Mouse (Mus musculus): ENCODE measurements around the gene Diexf. TPM values are rescaled to one million over a fixed set of nuclear protein-coding genes. Genes with fewer than 3 reads are reported as not detected.

Gene Diexf
- polyA plus RNA-seq, 2 experiments = 2.7 to 8.5 TPM

DNA sequence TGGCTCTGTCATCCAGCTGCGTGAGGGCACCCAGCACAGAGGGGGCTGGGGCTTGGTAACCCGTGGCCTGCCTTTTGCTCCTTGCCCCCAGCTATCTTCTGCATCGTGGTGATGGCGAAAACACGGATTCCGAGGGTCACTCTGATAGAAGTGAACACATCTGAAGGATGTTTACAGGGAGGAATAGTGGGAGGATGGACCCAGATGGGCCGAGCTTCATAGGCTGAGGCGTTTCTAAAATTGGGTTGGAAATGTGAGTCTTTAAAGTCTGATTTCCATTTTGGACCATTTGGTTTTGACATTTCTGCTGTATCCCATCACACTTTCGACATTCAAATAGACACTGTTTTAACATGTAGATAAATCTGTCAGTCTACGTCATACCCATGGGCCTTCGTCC, 39.2 kb downstream of the Diexf start:
- DNase-seq (ENCODE audit: low read depth in 3 of 3, low spot score in 3 of 3) (no peak), ATAC-seq (ENCODE audit: insufficient read depth) (no peak)
- no peaks in the 10 kb centered on the region for H3K27me3 ChIP-seq (ENCODE audit: control insufficient read depth, insufficient read depth, low read length)
- no peaks in the 10 kb centered on the region for H3K36me3 ChIP-seq (replicated peaks; ENCODE audit: control insufficient read depth, insufficient read depth, low read depth)
- H3K9ac ChIP-seq (replicated peaks) = no peak overlapping the region
- H3K27ac ChIP-seq = no peak overlapping the region
- H3K4me2 ChIP-seq (ENCODE audit: low read depth) = no peak overlapping the region
- no peaks in the 10 kb centered on the region for H3K4me1 ChIP-seq (replicated peaks; ENCODE audit: control insufficient read depth in 2 of 2, insufficient read depth in 2 of 2, low read length in 1 of 2)
- H3K9me3 ChIP-seq (ENCODE audit: control insufficient read depth, low read length) = no peaks in the 10 kb centered on the region
- TF ChIP-seq CTCF (IDR thresholded peaks at IDR 0.05; ENCODE audit: low read depth) (no peak), EP300 (IDR thresholded peaks at IDR 0.05; ENCODE audit: low read depth) (no peak)
- H3K4me3 ChIP-seq (ENCODE audit: insufficient read depth in 1 of 2, low read depth in 2 of 2, low read length in 2 of 2) = no peak overlapping the region
- WGBS (ENCODE audit: insufficient replicate concordance) = 68% methylated on average over 11 of the region's 11 CpGs

DNA sequence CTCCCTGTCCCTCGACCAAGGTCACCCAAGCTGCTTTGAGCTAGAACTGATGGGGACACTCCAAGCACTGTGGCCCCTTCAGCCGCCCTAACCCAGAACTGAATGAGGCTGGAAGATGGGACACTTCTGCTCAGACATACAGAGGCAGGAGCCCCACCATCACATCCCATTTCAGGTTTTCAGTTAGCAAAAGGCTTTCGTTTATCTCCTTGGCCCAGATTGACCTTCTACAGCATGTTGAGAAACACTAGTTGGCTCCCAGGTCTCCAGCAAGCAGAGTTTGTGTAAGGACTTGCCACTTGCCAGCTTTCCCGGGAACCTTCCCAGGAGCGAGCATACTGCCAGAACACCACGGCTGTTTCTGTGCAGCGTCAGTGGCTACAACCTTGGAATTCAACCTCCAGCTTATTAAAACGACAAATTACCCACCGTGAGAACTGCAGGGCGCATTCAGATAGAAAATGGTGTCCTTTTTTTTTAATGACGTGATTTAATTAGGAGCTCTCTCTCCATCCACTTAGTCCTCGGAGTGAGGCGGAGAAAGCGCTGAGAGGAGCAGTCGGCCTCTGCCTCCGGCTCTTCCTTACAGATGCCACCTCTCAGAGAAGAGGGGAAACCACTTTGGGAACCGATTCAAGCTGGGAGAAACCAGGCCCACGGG, 39.7 kb downstream of the Diexf start:
- TF ChIP-seq CTCF (IDR thresholded peaks at IDR 0.05; ENCODE audit: low read depth) = no peak
- no peak for TF ChIP-seq EP300 (IDR thresholded peaks at IDR 0.05; ENCODE audit: low read depth)
- no peak for DNase-seq (ENCODE audit: low read depth in 3 of 3, low spot score in 3 of 3)
- no peaks in the 10 kb centered on the region for H3K27me3 ChIP-seq (ENCODE audit: control insufficient read depth, insufficient read depth, low read length)

DNA sequence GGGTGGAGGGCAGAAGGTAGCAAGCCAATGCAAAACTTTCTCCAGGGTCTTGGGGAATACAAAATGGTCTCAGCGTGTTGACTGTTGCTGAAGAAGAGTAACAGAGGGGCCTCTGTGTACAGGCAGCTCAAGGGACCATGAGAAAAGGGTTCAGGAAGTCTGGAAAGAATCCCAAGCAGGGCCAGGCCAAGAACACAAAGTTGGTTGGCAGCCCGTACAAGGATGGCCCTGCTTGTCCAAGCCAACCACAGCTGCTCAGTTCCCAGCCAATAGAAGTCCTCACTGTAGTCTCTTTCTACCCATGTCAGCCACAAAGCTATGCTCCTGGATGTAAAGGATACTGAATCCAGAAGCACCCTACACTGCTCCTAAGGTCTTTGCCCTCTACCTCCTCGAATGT, 40.4 kb downstream of the Diexf start:
- Histone ChIP-seq H3K27ac (no peak overlapping the region), H3K4me1 (replicated peaks; ENCODE audit: control insufficient read depth in 2 of 2, insufficient read depth in 2 of 2, low read length in 1 of 2) (no peaks in the 10 kb centered on the region), H3K4me3 (ENCODE audit: insufficient read depth in 1 of 2, low read depth in 2 of 2, low read length in 2 of 2) (no peak overlapping the region), H3K9ac (replicated peaks) (no peak overlapping the region), H3K27me3 (ENCODE audit: control insufficient read depth, insufficient read depth, low read length) (no peaks in the 10 kb centered on the region), H3K4me2 (ENCODE audit: low read depth) (no peak overlapping the region), H3K9me3 (ENCODE audit: control insufficient read depth, low read length) (no peaks in the 10 kb centered on the region), H3K36me3 (replicated peaks; ENCODE audit: control insufficient read depth, insufficient read depth, low read depth) (no peaks in the 10 kb centered on the region)
- DNase-seq (ENCODE audit: low read depth in 3 of 3, low spot score in 3 of 3) = no peak
- WGBS (ENCODE audit: insufficient replicate concordance) = 57% methylated on average over 3 of the region's 3 CpGs
- TF ChIP-seq CTCF (IDR thresholded peaks at IDR 0.05; ENCODE audit: low read depth) (no peak), EP300 (IDR thresholded peaks at IDR 0.05; ENCODE audit: low read depth) (no peak)
- ATAC-seq (ENCODE audit: insufficient read depth) = no peak

More for the DNA sequence above, 39.7 kb downstream of the Diexf start:
- no peak overlapping the region for H3K4me3 ChIP-seq (ENCODE audit: insufficient read depth in 1 of 2, low read depth in 2 of 2, low read length in 2 of 2)
- H3K36me3 ChIP-seq (replicated peaks; ENCODE audit: control insufficient read depth, insufficient read depth, low read depth) = no peaks in the 10 kb centered on the region
- no peaks in the 10 kb centered on the region for H3K9me3 ChIP-seq (ENCODE audit: control insufficient read depth, low read length)
- ATAC-seq (ENCODE audit: insufficient read depth) = no peak
- WGBS (ENCODE audit: insufficient replicate concordance) = 72% methylated on average over 18 of the region's 18 CpGs
- no peak overlapping the region for H3K4me2 ChIP-seq (ENCODE audit: low read depth)
- no peak overlapping the region for H3K27ac ChIP-seq
- no peaks in the 10 kb centered on the region for H3K4me1 ChIP-seq (replicated peaks; ENCODE audit: control insufficient read depth in 2 of 2, insufficient read depth in 2 of 2, low read length in 1 of 2)
- H3K9ac ChIP-seq (replicated peaks) = no peak overlapping the region

DNA sequence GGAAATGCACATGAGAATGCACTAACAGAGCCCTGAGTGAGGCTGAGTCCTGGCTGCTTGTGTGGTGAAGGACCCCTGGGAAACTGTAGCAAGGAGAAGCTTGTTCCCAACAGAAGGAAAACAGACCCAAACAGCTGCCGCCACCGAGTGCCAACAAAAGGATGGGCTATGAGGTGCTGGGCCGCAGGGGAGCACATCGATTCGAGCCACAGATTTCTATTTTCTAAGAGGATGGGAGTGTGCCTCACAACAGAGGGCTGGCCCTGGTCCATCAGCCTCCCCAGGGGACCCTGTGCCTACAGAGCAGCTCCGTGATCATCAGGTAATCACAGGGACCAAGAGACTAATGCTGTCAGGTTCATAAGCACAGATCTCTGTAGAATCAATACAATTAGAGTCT, 40.9 kb downstream of the Diexf start:
- DNase-seq (ENCODE audit: low read depth in 3 of 3, low spot score in 3 of 3) (no peak), ATAC-seq (ENCODE audit: insufficient read depth) (no peak)
- H3K4me1 ChIP-seq (replicated peaks; ENCODE audit: control insufficient read depth in 2 of 2, insufficient read depth in 2 of 2, low read length in 1 of 2) = no peaks in the 10 kb centered on the region
- H3K9me3 ChIP-seq (ENCODE audit: control insufficient read depth, low read length) = no peaks in the 10 kb centered on the region
- H3K27me3 ChIP-seq (ENCODE audit: control insufficient read depth, insufficient read depth, low read length) = no peaks in the 10 kb centered on the region
- H3K36me3 ChIP-seq (replicated peaks; ENCODE audit: control insufficient read depth, insufficient read depth, low read depth) = no peaks in the 10 kb centered on the region
- TF ChIP-seq CTCF (IDR thresholded peaks at IDR 0.05; ENCODE audit: low read depth) (no peak), EP300 (IDR thresholded peaks at IDR 0.05; ENCODE audit: low read depth) (no peak)
- no peak overlapping the region for H3K9ac ChIP-seq (replicated peaks)
- no peak overlapping the region for H3K27ac ChIP-seq
- WGBS (ENCODE audit: insufficient replicate concordance) = 66% methylated on average over 6 of the region's 6 CpGs
- no peak overlapping the region for H3K4me2 ChIP-seq (ENCODE audit: low read depth)
- H3K4me3 ChIP-seq (ENCODE audit: insufficient read depth in 1 of 2, low read depth in 2 of 2, low read length in 2 of 2) = no peak overlapping the region

DNA sequence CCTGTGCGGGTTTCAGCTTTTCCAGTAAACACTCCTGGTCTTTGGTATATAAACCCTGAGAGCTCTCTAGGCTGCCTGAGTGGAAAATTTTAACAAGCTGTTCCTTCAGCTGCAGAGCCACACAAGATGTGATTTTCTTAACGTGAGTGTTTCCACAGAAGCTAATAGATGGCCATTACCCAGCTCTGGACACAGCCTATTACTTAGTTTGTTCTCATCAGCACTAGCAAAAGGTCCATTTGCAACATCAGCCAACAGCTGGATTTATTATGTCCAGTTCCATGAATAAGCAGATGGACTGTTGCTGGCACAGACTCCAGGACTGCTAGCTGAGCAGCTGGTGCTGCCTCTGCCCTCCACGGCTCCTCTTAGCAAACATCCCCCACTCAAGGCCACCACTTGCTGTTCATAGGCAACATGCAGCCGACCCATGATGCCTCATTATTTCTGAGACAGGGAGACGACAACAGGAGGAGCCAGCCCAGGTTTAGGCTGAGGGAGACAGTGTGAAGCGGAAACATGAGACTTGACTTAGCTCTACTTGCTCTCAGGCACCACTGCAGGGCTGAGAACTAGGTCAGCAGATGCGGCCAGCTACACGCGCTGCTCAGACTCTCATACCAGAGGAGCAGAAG, 43.1 kb downstream of the Diexf start:
- Histone ChIP-seq H3K4me3 (ENCODE audit: insufficient read depth in 1 of 2, low read depth in 2 of 2, low read length in 2 of 2) (no peak overlapping the region), H3K36me3 (replicated peaks; ENCODE audit: control insufficient read depth, insufficient read depth, low read depth) (no peaks in the 10 kb centered on the region), H3K27me3 (ENCODE audit: control insufficient read depth, insufficient read depth, low read length) (no peaks in the 10 kb centered on the region), H3K9ac (replicated peaks) (no peak overlapping the region), H3K4me1 (replicated peaks; ENCODE audit: control insufficient read depth in 2 of 2, insufficient read depth in 2 of 2, low read length in 1 of 2) (no peaks in the 10 kb centered on the region), H3K4me2 (ENCODE audit: low read depth) (no peak overlapping the region), H3K9me3 (ENCODE audit: control insufficient read depth, low read length) (no peaks in the 10 kb centered on the region), H3K27ac (no peak overlapping the region)
- no peak for TF ChIP-seq CTCF (IDR thresholded peaks at IDR 0.05; ENCODE audit: low read depth)
- no peak for TF ChIP-seq EP300 (IDR thresholded peaks at IDR 0.05; ENCODE audit: low read depth)
- 55% methylated on average over 9 of the region's 9 CpGs for WGBS (ENCODE audit: insufficient replicate concordance)
- no peak for DNase-seq (ENCODE audit: low read depth in 3 of 3, low spot score in 3 of 3)
- no peak for ATAC-seq (ENCODE audit: insufficient read depth)

All from liver, embryonic 14.5 days (tissue).